8 mouse cellular contexts compared by ENCODE assay signal in the genomic region with DNA sequence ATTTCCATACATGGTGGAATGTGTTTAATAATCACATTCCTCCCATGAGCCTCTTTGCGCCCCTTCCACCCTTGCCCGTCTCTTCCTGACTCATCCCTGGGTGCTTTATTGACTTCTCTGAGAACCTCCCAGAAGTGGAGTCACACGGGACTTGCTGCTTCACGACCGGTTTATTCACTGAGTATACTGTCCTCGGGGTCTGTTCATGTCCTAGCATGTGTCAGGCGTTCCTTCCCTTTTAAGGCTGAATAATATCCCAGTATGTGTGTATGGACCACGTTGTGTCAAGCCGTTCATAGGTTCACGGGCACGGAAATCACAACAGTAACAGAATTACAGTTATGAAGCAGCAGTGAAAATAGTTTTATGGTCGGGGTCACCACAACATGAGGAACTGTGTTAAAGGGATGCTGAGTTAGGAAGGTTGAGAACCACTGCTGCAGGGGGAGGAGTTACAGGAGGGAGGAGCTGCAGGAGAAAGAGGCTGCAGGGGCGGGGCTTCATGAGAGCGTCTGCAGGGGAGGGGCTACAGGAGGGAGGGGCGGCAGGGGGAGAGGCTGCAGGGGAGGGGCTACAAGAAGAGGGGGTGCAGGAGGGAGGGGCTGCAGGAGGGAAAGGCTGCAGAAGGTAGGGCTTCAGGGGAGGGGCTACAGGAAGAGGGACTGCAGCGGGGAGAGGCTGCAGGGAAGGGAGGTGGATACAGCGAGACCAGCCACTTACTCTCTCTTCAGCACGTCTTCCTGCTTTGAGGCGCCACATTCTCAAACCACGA. TPM values are rescaled to one million over a fixed set of nuclear protein-coding genes. Genes with fewer than 3 reads are reported as not detected.
A peak's percentile ranks its signal among the peaks of the same experiment; 100 is the strongest.
DNase-seq lines count a peak whose midpoint lies in the region; ATAC-seq lines count a peak whose summit lies in the region.

No protein-coding gene starts in this region.

- ATAC-seq in heart, embryonic 11.5 days (replicated peaks; ENCODE audit: insufficient number of reproducible peaks, low FRiP score, low TSS enrichment), result peak; percentile 52; the same call in 1 of the 2 replicates
- peak; percentile 40; the same call in 1 of the 2 replicates for ATAC-seq in kidney, embryonic 14.5 days (ENCODE audit: low FRiP score, low TSS enrichment)

- peaks cover 8% of the 10 kb centered on the region; the same call in 1 of the 2 replicates for H3K4me1 ChIP-seq in heart, embryonic 11.5 days (ENCODE audit: control insufficient read depth, insufficient read depth, low read length)
- H3K4me1 ChIP-seq in kidney, embryonic 14.5 days (ENCODE audit: control insufficient read depth, insufficient read depth, low read length), result peaks cover 14% of the 10 kb centered on the region; the same call in 1 of the 2 replicates

- H3K27ac ChIP-seq in heart, embryonic 11.5 days (ENCODE audit: low read depth, low read length), result no peak overlapping the region
- H3K27ac ChIP-seq in kidney, embryonic 14.5 days (ENCODE audit: low read depth, low read length), result no peak overlapping the region

- WGBS in heart, embryonic 11.5 days (ENCODE audit: insufficient replicate concordance), result 23% methylated on average over 20 of the region's 20 CpGs
- WGBS in kidney, embryonic 14.5 days, result 23% methylated on average over 19 of the region's 20 CpGs

- H3K9ac ChIP-seq in heart, embryonic 11.5 days (ENCODE audit: low read depth, low read length), result no peak overlapping the region
- H3K9ac ChIP-seq in kidney, embryonic 14.5 days (ENCODE audit: low read depth, low read length), result peak overlapping the region; percentile 9; the same call in 1 of the 2 replicates

- peak; percentile 74 for DNase-seq in layer of hippocampus, adult 9-11 months
- no peak for DNase-seq in layer of hippocampus, postnatal 25 days (ENCODE audit: extremely low spot score in 1 of 2, low spot score in 1 of 2)
- peak; percentile 87 for DNase-seq in embryo, embryonic 11 days
- DNase-seq in lung, postnatal 14 days, result peak; percentile 80
- DNase-seq in retina, embryonic 14.5 days (ENCODE audit: low spot score), result peak; percentile 78
- DNase-seq in urinary bladder, postnatal 36 days (ENCODE audit: low spot score in 2 of 2), result peak; percentile 82

- peak overlapping the region; percentile 57 for H3K4me2 ChIP-seq in heart, embryonic 11.5 days
- peak overlapping the region; percentile 29 for H3K4me2 ChIP-seq in kidney, embryonic 14.5 days (replicated peaks; ENCODE audit: low read depth, low read length)

- no peaks in the 10 kb centered on the region for H3K36me3 ChIP-seq in heart, embryonic 11.5 days (ENCODE audit: control insufficient read depth, insufficient read depth, low read length)
- H3K36me3 ChIP-seq in kidney, embryonic 14.5 days (ENCODE audit: control insufficient read depth, insufficient read depth, low read length), result no peaks in the 10 kb centered on the region

- no peaks in the 10 kb centered on the region for H3K9me3 ChIP-seq in heart, embryonic 11.5 days (replicated peaks; ENCODE audit: control insufficient read depth, low read length)
- H3K9me3 ChIP-seq in kidney, embryonic 14.5 days (ENCODE audit: control insufficient read depth, low read length), result no peaks in the 10 kb centered on the region

- 0 out of 2 replicates have a peak overlapping the region, but pooled peaks have one; percentile 4 for H3K4me3 ChIP-seq in heart, embryonic 11.5 days (ENCODE audit: low read depth, low read length)
- H3K4me3 ChIP-seq in kidney, embryonic 14.5 days (ENCODE audit: low read length), result peak overlapping the region; percentile 9; the same call in 1 of the 2 replicates

- H3K27me3 ChIP-seq in heart, embryonic 11.5 days (ENCODE audit: control insufficient read depth, insufficient read depth, low read length), result 0 out of 2 replicates have a peak, but pooled peaks cover 3% of the 10 kb centered on the region
- H3K27me3 ChIP-seq in kidney, embryonic 14.5 days (ENCODE audit: control insufficient read depth, insufficient read depth, low read length), result no peaks in the 10 kb centered on the region

RNA-seq across cellular contexts. Expression of gene Plekhg6, which starts 41.6 kb away (rescaled TPM):
- total RNA-seq in layer of hippocampus, postnatal 25 days (2021), result not detected
- polyA plus RNA-seq in heart, embryonic 11.5 days (2014; fragmentation: Nextera tagmentation; extraction: Ambion mirVana), result not detected in 2 replicates
- polyA plus RNA-seq in kidney, embryonic 14.5 days (2014; fragmentation: Nextera tagmentation; extraction: Ambion mirVana), result 3.8 and 6.1 TPM in 2 replicates

Comparison
In these comparisons a context has a peak if more than half of its experiments do, and no peak if none do; other contexts are left out.
1. DNase-seq: peak in layer of hippocampus, adult 9-11 months (single experiment), embryo, embryonic 11 days (single experiment), lung, postnatal 14 days (single experiment), retina, embryonic 14.5 days (single experiment) and urinary bladder, postnatal 36 days (2 of 2); none in layer of hippocampus, postnatal 25 days (0 of 2).